Mouse (Mus musculus) adrenal gland, postnatal 0 days (tissue): Measurements from ENCODE around the gene Hpse2. TPM values are rescaled to one million over a fixed set of nuclear protein-coding genes. Genes with fewer than 3 reads are reported as not detected.

Experiments
- polyA plus RNA-seq: library from polyadenylated mRNA; unstranded; fragments of >200 nt; fragmentation: Nextera tagmentation; extraction: Ambion mirVana; gene quantifications from 2 replicates; pipeline ENCODE4 v1.2.1, GENCODE M21; 2015

Hpse2 gene
- polyA plus RNA-seq: not detected in 2 replicates

DNA sequence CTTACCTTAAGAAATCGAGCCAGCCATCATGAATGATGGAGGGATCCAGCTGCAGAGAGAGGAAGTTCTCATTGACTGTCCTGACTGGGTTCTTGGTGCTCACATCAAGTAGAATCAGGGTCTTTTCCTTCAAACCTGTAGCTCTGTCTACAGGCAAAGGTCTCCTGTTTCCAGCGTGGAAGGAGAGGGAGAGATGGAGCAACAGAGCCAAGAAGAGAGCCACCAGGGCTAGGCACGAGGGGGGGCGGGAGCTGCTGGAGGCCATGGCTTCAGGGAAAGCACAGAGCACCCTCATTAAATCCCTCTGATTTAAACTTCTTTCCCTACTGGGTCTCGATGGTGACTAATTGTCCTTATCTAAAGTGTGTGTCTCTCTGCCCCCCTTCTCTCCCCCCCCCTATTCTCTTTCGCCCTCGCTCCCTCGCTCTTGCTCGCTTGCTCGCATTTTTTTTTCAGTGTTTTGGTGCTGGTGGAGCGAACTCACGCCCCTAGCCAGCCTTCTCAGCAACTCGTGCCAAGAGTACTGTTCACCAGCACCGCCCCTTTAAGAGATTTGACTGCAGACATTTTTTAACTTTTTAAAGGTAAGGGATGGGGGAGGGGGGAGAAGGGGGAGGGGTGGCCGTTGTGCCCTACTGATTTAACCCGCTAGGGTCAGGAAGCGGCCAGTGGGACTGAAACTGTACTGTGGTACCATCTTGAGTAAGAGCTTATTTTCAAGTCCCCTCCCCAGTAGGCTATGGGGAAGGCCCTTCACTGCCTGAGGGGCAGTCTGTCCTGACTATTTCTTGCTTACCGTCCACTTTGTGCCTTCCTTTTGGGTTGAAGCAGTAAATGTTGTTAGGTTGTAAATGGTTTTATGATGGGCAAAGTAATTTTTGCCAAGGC is at the start of gene Hpse2:
Hpse2 (minus strand) TSS at position 339 of the 888 bp plus-strand sequence.

GRCm38 (mm10) chr19:42779531-42780155 is 608.5 kb downstream of the Hpse2 start, which contains the start of gene Hps1:
TSS of gene Hps1 (minus strand) at chr19:42779978.

DNA sequence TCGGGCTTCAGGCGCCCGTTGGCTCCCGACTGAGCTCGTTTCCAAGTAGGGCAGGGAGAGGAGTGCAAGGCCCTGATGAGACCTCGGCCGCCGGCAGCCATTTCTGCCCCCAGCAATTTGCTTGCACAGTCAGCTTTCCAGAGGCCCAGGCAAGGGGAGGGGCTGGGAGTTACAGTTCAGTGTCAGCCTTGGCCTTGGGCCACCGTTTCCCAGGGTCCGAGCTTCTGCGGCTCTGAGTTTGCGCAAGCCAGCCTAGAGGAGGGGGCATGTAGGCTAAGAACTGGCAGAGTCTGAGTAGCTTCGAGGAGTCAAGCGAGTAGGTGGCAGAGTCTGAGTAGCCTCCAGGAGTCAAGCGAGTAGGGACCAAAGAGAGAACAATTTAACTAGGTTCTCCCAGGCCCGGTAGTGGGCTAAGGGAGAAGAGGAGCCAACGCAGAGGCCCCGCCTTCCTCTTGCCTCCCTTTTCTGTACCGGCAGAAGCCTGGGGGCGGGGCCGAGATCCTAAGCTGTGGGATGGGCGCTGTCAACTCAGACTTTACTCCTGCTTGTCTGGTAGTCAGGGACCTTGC is 635.7 kb downstream of the Hpse2 start, which contains the start of gene Pyroxd2:
Pyroxd2 (minus strand) TSS at position 413 of the 569 bp plus-strand sequence.

Other genes starting within 250 kb of the Hpse2 start
- 0.17 and 0.18 TPM in 2 replicates for gene Cnnm1, start 52.1 kb upstream of the Hpse2 start, polyA plus RNA-seq
- gene Got1, start 136.2 kb upstream of the Hpse2 start, polyA plus RNA-seq: 40.1 and 72.9 TPM in 2 replicates
- 0.12 TPM in 1 of 2 replicates, not detected in the other for gene Nkx2-3, start 224.0 kb upstream of the Hpse2 start, polyA plus RNA-seq